ENCODE assay signal across 1 mouse cellular context in the genomic region with DNA sequence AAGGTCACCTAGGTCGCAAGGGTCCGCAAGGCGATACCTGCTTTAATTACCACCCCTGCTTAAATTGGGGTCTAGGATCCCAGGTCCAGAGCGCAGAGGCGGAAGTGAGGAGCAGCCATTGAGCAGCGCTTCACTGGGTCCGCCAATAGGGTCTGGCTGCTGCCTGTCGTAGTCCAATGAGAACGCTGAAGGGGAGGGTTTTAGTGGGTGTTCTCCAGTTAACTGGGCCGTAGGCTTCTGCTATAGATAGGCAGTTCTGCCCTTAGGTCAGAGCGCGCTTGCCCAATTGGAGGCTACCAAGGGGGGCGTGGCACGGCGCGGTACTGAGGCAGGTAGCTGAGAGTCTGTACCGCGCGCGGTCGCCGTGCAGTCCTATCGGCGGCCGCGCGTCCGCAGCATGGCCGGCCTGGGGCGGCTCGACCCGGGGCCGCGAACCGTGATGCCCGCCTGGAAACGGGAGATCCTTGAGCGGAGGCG.
TF ChIP-seq lines count a peak whose summit lies in the region.

A gene (plus strand): TSS at position 328 of the 477 bp plus-strand sequence.

TF ChIP-seq in CH12.LX, 34 proteins besides CTCF, POLR2A, EP300 and RAD21 (continued from another document):
- TF ChIP-seq KAT2A (IDR thresholded peaks at IDR 0.05; ENCODE audit: insufficient replicate concordance, low read length) (no peak), RCOR1 (conservative IDR thresholded peaks at IDR 0.05; ENCODE audit: low read depth, low read length) (no peak), SMC3 (IDR thresholded peaks at IDR 0.05; ENCODE audit: low read depth, low read length) (no peak), NELFE (IDR thresholded peaks at IDR 0.05; ENCODE audit: low read depth, low read length) (peak; percentile 77), MYC (IDR thresholded peaks at IDR 0.05; ENCODE audit: low read depth, low read length) (no peak), MXI1 (IDR thresholded peaks at IDR 0.05; ENCODE audit: low read depth, low read length) (peak; percentile 89), CHD1 (IDR thresholded peaks at IDR 0.05; ENCODE audit: low read depth, low read length) (no peak), ELF1 (IDR thresholded peaks at IDR 0.05; ENCODE audit: low read depth, low read length) (peak; percentile 97), UBTF (IDR thresholded peaks at IDR 0.05; ENCODE audit: low read depth, low read length) (peak; percentile 69; the same call in 1 of the 2 replicates), NRF1 (IDR thresholded peaks at IDR 0.05; ENCODE audit: low read depth, low read length) (peak; percentile 79), PAX5 (IDR thresholded peaks at IDR 0.05; ENCODE audit: low read length) (no peak), BHLHE40 (IDR thresholded peaks at IDR 0.05; ENCODE audit: low read depth, low read length) (no peak), ZKSCAN1 (IDR thresholded peaks at IDR 0.05; ENCODE audit: borderline replicate concordance, low read depth, low read length) (no peak)
TF ChIP-seq in CH12.LX: peak in this region for 11.
